Mouse (Mus musculus) liver, embryonic 13.5 days (tissue): Measurements from ENCODE around the gene Pfdn6. TPM values are rescaled to one million over a fixed set of nuclear protein-coding genes. Genes with fewer than 3 reads are reported as not detected.

Experiments used
- ATAC-seq: fragments of 200-750 bp; cut with Nextera tagmentation; 2 replicates; pipeline ENCODE4 v1.8.0; 2017; ENCODE audit warnings: low read depth, mild to moderate bottlenecking, moderate number of reproducible peaks, moderate library complexity
- DNase-seq: peaks from one replicate; pipeline ENCODE4 v3.0.0; 2022
- H3K27ac ChIP-seq: fragments of 300-500 bp; sonication (generic); 2 replicates; pipeline ENCODE4 v1.5.1; 2015; ENCODE audit warnings: moderate library complexity, mild to moderate bottlenecking, inconsistent platforms
- H3K27me3 ChIP-seq: fragments of 300-500 bp; sonication (generic); 2 replicates; pipeline ENCODE4 v1.6.1; 2015; ENCODE audit warnings: mild to moderate bottlenecking, inconsistent platforms
- H3K36me3 ChIP-seq: fragments of 300-500 bp; sonication (generic); 2 replicates; pipeline ENCODE4 v1.6.1; 2015; ENCODE audit warnings: mild to moderate bottlenecking, inconsistent platforms
- H3K4me1 ChIP-seq: fragments of 300-500 bp; sonication (generic); replicated peaks from 2 replicates; pipeline ENCODE4 v1.6.1; 2015; ENCODE audit warnings: inconsistent platforms
- H3K4me2 ChIP-seq: fragments of 300-500 bp; sonication (generic); 2 replicates; pipeline ENCODE4 v1.6.1; 2015; ENCODE audit warnings: inconsistent platforms, mild to moderate bottlenecking, moderate library complexity
- H3K4me3 ChIP-seq: fragments of 300-500 bp; sonication (generic); replicated peaks from 2 replicates; pipeline ENCODE4 v1.5.1; 2015; ENCODE audit warnings: mild to moderate bottlenecking, inconsistent platforms
- H3K9ac ChIP-seq: fragments of 300-500 bp; sonication (generic); 2 replicates; pipeline ENCODE4 v1.6.1; 2015; ENCODE audit warnings: mild to moderate bottlenecking, inconsistent platforms
- H3K9me3 ChIP-seq: fragments of 300-500 bp; sonication (generic); replicated peaks from 2 replicates; pipeline ENCODE4 v1.6.1; 2016; ENCODE audit warnings: inconsistent platforms
- WGBS: fragments of 180-500 bp; shearing (Covaris S2); methylation state at CpG from one replicate; pipeline ENCODE4 v1.1.7; 2015; ENCODE audit not compliant: insufficient replicate concordance; 5-methylcytosine and 5-hydroxymethylcytosine counted together
- polyA plus RNA-seq: library from polyadenylated mRNA; unstranded; fragments of >200 nt; fragmentation: Nextera tagmentation; extraction: Ambion mirVana; gene quantifications from 2 replicates; pipeline ENCODE4 v1.2.1, GENCODE M21; 2015

Pfdn6 gene
- polyA plus RNA-seq, 1 experiment from 2014 or later: 153 TPM

GRCm38 (mm10) chr17:33947430-33948089 lies 7.4 kb upstream of the Pfdn6 start:
- no peak for DNase-seq
- peak overlapping the region; percentile 11; the same call in 1 of the 2 replicates for H3K27ac ChIP-seq
- 63% methylated on average over 10 of the region's 10 CpGs for WGBS
- H3K9ac ChIP-seq: no peak overlapping the region
- H3K4me2 ChIP-seq: no peak overlapping the region
- no peaks in the 10 kb centered on the region for H3K27me3 ChIP-seq
- peaks cover 84% of the 10 kb centered on the region for H3K36me3 ChIP-seq
- H3K4me3 ChIP-seq: no peak overlapping the region
- H3K9me3 ChIP-seq: no peaks in the 10 kb centered on the region
- peaks cover 50% of the 10 kb centered on the region for H3K4me1 ChIP-seq
- no peak for ATAC-seq

- no peak for ATAC-seq
- H3K27ac ChIP-seq: no peak overlapping the region
- DNase-seq: no peak
- peaks cover 67% of the 10 kb centered on the region for H3K36me3 ChIP-seq
- WGBS: 87% methylated on average over 15 of the region's 15 CpGs
- H3K9ac ChIP-seq: no peak overlapping the region
- H3K27me3 ChIP-seq: no peaks in the 10 kb centered on the region
- no peaks in the 10 kb centered on the region for H3K9me3 ChIP-seq
- peaks cover 38% of the 10 kb centered on the region for H3K4me1 ChIP-seq
- H3K4me2 ChIP-seq: no peak overlapping the region
- H3K4me3 ChIP-seq: no peak overlapping the region
Observed at GRCm38 (mm10) chr17:33943454-33943853, 3.3 kb upstream of the Pfdn6 start.

GRCm38 (mm10) chr17:33941381-33941780 lies 1.2 kb upstream of the Pfdn6 start:
- 0 out of 2 replicates have a peak overlapping the region, but pooled peaks have one; percentile 16 for H3K27ac ChIP-seq
- H3K4me3 ChIP-seq: peak overlapping the region; percentile 79
- peaks cover 70% of the 10 kb centered on the region for H3K36me3 ChIP-seq
- peaks cover 31% of the 10 kb centered on the region for H3K4me1 ChIP-seq
- 38% methylated on average over 19 of the region's 19 CpGs for WGBS
- H3K9ac ChIP-seq: peak overlapping the region; percentile 86
- no peaks in the 10 kb centered on the region for H3K27me3 ChIP-seq
- ATAC-seq (no peak), DNase-seq (no peak)
- H3K4me2 ChIP-seq: peak overlapping the region; percentile 84
- H3K9me3 ChIP-seq: no peaks in the 10 kb centered on the region

GRCm38 (mm10) chr17:33940981-33941380 lies 838 bp upstream of the Pfdn6 start:
- peak; percentile 14; the same call in 1 of the 2 replicates for ATAC-seq

GRCm38 (mm10) chr17:33938783-33939182 lies 1.4 kb downstream of the Pfdn6 start:
- Histone ChIP-seq H3K4me3 (peak overlapping the region; percentile 79), H3K4me2 (peak overlapping the region; percentile 84), H3K9me3 (no peaks in the 10 kb centered on the region), H3K4me1 (peaks cover 38% of the 10 kb centered on the region), H3K27me3 (no peaks in the 10 kb centered on the region), H3K36me3 (peaks cover 61% of the 10 kb centered on the region), H3K27ac (peak overlapping the region; percentile 70; the same call in 1 of the 2 replicates), H3K9ac (peak overlapping the region; percentile 86)
- 67% methylated on average over 11 of the region's 11 CpGs for WGBS
- DNase-seq (no peak), ATAC-seq (no peak)

More at GRCm38 (mm10) chr17:33940981-33941380, 838 bp upstream of the Pfdn6 start:
- no peak for DNase-seq
- H3K4me1 ChIP-seq: peaks cover 31% of the 10 kb centered on the region
- under 1% methylated on average over 26 of the region's 26 CpGs for WGBS
- H3K4me3 ChIP-seq: peak overlapping the region; percentile 79
- peaks cover 67% of the 10 kb centered on the region for H3K36me3 ChIP-seq
- H3K9ac ChIP-seq: peak overlapping the region; percentile 86
- no peaks in the 10 kb centered on the region for H3K27me3 ChIP-seq
- H3K9me3 ChIP-seq: no peaks in the 10 kb centered on the region
- H3K27ac ChIP-seq: peak overlapping the region; percentile 16; the same call in 1 of the 2 replicates
- peak overlapping the region; percentile 84 for H3K4me2 ChIP-seq

- H3K27ac ChIP-seq: no peak overlapping the region
- H3K27me3 ChIP-seq: no peaks in the 10 kb centered on the region
- H3K9me3 ChIP-seq: no peaks in the 10 kb centered on the region
- H3K4me2 ChIP-seq: no peak overlapping the region
- ATAC-seq (no peak), DNase-seq (no peak)
- WGBS: 85% methylated on average over 15 of the region's 15 CpGs
- H3K36me3 ChIP-seq: peaks cover 61% of the 10 kb centered on the region
- H3K4me1 ChIP-seq: peaks cover 46% of the 10 kb centered on the region
- H3K4me3 ChIP-seq: no peak overlapping the region
- H3K9ac ChIP-seq: no peak overlapping the region
Observed at GRCm38 (mm10) chr17:33936993-33937392, 3.1 kb downstream of the Pfdn6 start.

- Histone ChIP-seq H3K9me3 (no peaks in the 10 kb centered on the region), H3K27ac (no peak overlapping the region), H3K9ac (no peak overlapping the region), H3K4me2 (no peak overlapping the region), H3K4me3 (no peak overlapping the region), H3K36me3 (peaks cover 60% of the 10 kb centered on the region), H3K27me3 (no peaks in the 10 kb centered on the region), H3K4me1 (peaks cover 49% of the 10 kb centered on the region)
- no peak for DNase-seq
- WGBS: 82% methylated on average over 21 of the region's 21 CpGs
- ATAC-seq: no peak
Observed at GRCm38 (mm10) chr17:33935422-33936055, 4.6 kb downstream of the Pfdn6 start.

GRCm38 (mm10) chr17:33932970-33933369 lies 7.2 kb downstream of the Pfdn6 start:
- Histone ChIP-seq H3K9ac (no peak overlapping the region), H3K36me3 (peaks cover 49% of the 10 kb centered on the region), H3K4me1 (peaks cover 50% of the 10 kb centered on the region), H3K4me3 (no peak overlapping the region), H3K9me3 (no peaks in the 10 kb centered on the region), H3K4me2 (no peak overlapping the region), H3K27ac (no peak overlapping the region), H3K27me3 (no peaks in the 10 kb centered on the region)
- WGBS: 87% methylated on average over 15 of the region's 15 CpGs
- no peak for ATAC-seq
- no peak for DNase-seq

- 87% methylated on average over 14 of the region's 14 CpGs for WGBS
- no peak overlapping the region for H3K4me2 ChIP-seq
- peaks cover 51% of the 10 kb centered on the region for H3K36me3 ChIP-seq
- DNase-seq (no peak), ATAC-seq (no peak)
- H3K9me3 ChIP-seq: no peaks in the 10 kb centered on the region
- H3K9ac ChIP-seq: no peak overlapping the region
- H3K27me3 ChIP-seq: no peaks in the 10 kb centered on the region
- no peak overlapping the region for H3K27ac ChIP-seq
- no peak overlapping the region for H3K4me3 ChIP-seq
- H3K4me1 ChIP-seq: peaks cover 55% of the 10 kb centered on the region
Observed at GRCm38 (mm10) chr17:33932448-33932847, 7.7 kb downstream of the Pfdn6 start.

- Histone ChIP-seq H3K27ac (no peak overlapping the region), H3K9me3 (no peaks in the 10 kb centered on the region), H3K4me1 (peaks cover 55% of the 10 kb centered on the region), H3K9ac (no peak overlapping the region), H3K4me2 (no peak overlapping the region), H3K36me3 (peaks cover 46% of the 10 kb centered on the region), H3K4me3 (no peak overlapping the region), H3K27me3 (no peaks in the 10 kb centered on the region)
- DNase-seq: no peak
- 93% methylated on average over 11 of the region's 11 CpGs for WGBS
- ATAC-seq: no peak
Observed at GRCm38 (mm10) chr17:33931947-33932346, 8.2 kb downstream of the Pfdn6 start.

- Histone ChIP-seq H3K9ac (peak overlapping the region; percentile 92), H3K4me3 (peak overlapping the region; percentile 88)
- WGBS: 50% methylated on average over 18 of the region's 18 CpGs
Observed at GRCm38 (mm10) chr17:33931159-33931866, 8.8 kb downstream of the Pfdn6 start.

More at GRCm38 (mm10) chr17:33931159-33931866, 8.8 kb downstream of the Pfdn6 start:
- no peaks in the 10 kb centered on the region for H3K27me3 ChIP-seq
- H3K27ac ChIP-seq: peak overlapping the region; percentile 29
- peaks cover 47% of the 10 kb centered on the region for H3K36me3 ChIP-seq
- no peak for ATAC-seq
- no peak for DNase-seq
- H3K4me2 ChIP-seq: peak overlapping the region; percentile 100
- H3K4me1 ChIP-seq: peaks cover 55% of the 10 kb centered on the region
- no peaks in the 10 kb centered on the region for H3K9me3 ChIP-seq
